Mouse (Mus musculus) left cerebral cortex, adult 8-10 months (tissue): ENCODE results near the gene D230025D16Rik. TPM values are rescaled to one million over a fixed set of nuclear protein-coding genes. Genes with fewer than 3 reads are reported as not detected.
A peak's percentile ranks its signal among the peaks of the same experiment; 100 is the strongest.
"Not testable (repeated sequence)": the region's sequence is repeated elsewhere in the genome, so short reads cannot be mapped to it uniquely, and the experiment has no call there.

ENCODE experiments used
- DNase-seq, 2 experiments: peaks; one replicate each; pipeline ENCODE4 v3.0.0; 2022; ENCODE audit warnings: low spot score in 2 of 2
- total RNA-seq, 4 experiments: library from RNA; stranded (reverse); gene quantifications; 2 replicates each; pipeline ENCODE4 v1.2.4; 2022

D230025D16Rik gene
- 10 to 100 TPM; 34.1 to 41.5 (median 38.7) TPM for total RNA-seq

GRCm38 (mm10) chr8:105224413-105225271 is at the start of gene D230025D16Rik:
TSS of gene D230025D16Rik (plus strand) at chr8:105225145.
- DNase-seq, result peak; percentile 85 to 94

GRCm38 (mm10) chr8:105175287-105175686 is 49.7 kb upstream of the D230025D16Rik start:
- not testable (repeated sequence) for DNase-seq

DNA sequence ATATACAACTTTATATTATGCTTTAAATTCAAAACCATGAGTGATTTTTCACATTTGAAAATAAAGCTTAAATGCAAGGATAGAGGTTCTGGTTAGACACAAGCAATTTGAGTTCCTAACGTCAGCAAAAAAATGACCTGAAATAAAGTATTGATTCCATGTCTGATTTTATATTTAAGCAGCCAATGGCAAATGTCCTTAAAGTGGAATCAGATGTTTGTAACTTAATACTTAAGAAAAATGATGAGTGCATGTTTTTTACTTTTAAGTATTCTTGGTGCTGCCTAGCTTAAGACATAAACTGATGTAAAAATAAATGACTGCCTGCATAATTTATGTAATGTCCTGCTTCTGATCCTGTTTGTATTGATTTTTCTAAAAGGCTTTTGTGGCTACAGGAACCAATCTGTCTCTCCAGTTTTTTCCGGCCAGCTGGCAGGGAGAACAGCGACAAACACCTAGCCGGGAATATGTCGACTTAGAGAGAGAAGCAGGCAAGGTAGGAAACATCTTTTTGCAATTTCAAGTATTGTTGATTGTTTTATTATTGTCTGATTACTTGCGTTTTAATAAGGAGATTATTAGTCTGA is 46.6 kb upstream of the D230025D16Rik start:
- no peak for DNase-seq

GRCm38 (mm10) chr8:105182201-105182600 is 42.7 kb upstream of the D230025D16Rik start:
- no peak for DNase-seq

GRCm38 (mm10) chr8:105186467-105187005 is 38.4 kb upstream of the D230025D16Rik start:
- no peak for DNase-seq

GRCm38 (mm10) chr8:105192182-105192581 is 32.8 kb upstream of the D230025D16Rik start:
- no peak for DNase-seq

DNA sequence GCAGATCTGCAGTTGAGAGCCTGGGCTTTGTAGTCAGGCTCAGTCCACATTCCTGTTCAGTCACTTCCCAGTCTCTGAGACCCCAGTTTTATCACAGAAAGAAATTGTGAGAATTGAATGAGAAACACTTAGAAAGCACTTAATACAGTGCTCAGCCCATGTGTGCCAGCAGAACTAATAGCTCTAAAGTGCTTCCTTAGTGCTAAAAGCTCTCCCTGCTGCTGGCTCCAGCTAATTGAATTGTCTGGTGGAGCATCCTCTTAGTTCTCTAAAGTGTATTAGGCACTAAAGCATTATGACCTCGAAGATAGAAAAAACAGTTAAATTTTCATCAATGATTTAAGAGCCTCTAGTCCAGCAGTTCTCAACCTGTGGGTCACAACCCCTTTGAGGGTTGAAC is 19.2 kb upstream of the D230025D16Rik start:
- no peak for DNase-seq

DNA sequence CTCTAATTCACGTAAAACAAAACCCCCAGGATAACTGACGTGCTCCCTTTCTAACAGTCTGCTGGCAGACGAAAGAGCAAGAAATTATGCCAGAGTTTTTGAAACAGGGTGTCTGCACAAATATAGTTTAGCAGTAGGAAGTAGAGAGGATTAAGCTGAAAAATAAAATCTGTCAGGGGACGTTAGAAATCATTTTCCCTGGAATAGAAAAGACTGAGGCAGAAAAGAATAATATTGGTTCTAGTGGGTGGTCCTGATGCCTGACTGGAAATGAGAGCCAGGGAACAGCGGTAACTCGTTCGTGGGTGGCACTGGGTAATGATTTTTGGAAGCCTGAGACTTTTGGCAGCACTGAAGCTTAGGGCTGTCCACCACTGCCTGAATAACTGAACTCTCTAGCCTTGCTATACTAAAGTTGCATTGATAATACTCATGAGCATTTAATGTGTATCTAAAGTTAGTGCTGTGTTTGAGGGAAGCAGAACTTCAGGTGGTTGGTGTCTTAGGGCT is 18.1 kb upstream of the D230025D16Rik start:
- DNase-seq, result no peak

- no peak for DNase-seq
Observed at GRCm38 (mm10) chr8:105207675-105208273, 17.2 kb upstream of the D230025D16Rik start.

GRCm38 (mm10) chr8:105209153-105210110 is 15.5 kb upstream of the D230025D16Rik start:
- DNase-seq, result no peak

- DNase-seq, result no peak
Observed at GRCm38 (mm10) chr8:105214104-105214503, 10.8 kb upstream of the D230025D16Rik start.

DNA sequence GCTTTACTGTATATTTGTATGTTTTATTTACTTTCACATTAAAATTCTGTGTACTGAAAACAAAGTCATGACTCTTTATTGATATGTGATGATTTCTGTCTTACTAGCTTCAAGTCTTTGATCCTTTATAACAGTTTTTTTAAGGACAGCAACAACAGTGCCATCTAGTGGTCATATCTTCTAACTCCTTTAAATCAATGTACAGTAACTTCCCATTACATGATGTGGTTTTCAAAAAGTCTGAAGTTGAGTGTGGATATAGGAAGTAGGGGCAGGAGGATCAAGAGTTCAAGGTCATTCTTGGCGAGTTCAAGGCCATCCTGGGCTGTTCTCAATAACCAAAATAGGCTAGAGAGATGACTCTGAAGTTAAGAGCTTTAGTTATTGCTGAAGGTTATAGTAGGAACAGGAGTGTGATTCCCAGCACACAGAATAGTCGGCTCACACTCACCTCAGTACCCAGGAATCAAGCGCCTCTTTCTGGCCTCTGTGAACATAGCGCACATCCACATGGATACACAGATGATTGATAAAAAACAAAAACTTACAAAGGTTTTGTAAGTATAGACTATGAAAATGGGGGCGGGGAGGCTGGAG is 6.9 kb upstream of the D230025D16Rik start:
- DNase-seq, result no peak

DNA sequence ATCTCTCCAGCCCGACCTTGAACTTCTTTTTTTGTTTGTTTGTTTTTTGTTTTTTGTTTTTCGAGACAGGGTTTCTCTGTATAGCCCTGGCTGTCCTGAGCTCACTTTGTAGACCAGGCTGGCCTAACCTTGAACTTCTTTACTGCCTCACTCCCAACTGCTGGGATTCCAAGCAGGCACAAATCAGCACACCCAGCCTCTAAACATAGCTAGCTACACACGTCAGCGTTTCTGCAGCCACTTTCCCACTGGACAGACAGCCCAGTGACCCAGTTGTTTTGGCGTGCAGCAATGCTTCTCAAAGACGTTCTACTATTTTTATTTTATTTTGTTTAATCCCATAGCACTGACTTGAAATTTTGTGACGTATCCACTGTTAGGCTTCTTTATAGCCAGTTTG is 1.1 kb upstream of the D230025D16Rik start:
- no peak for DNase-seq

DNA sequence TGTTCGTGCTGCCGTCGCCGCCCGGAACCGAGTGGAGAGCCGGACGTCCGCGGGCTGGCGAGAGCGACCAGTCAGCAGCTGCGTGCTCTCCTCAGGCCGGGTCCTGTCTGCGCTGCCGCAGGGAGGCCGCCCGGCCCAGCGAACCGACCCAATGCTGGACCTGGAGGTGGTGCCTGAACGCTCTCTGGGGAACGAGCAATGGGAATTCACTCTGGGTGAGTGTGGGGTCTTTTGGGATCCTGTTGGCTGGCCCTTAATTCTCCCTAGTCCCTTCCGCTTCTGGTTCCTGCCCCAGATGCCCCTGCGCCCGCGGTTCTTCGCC is 288 bp downstream of the D230025D16Rik start:
- no peak for DNase-seq

GRCm38 (mm10) chr8:105225917-105226316 is 972 bp downstream of the D230025D16Rik start:
- DNase-seq, result no peak

DNA sequence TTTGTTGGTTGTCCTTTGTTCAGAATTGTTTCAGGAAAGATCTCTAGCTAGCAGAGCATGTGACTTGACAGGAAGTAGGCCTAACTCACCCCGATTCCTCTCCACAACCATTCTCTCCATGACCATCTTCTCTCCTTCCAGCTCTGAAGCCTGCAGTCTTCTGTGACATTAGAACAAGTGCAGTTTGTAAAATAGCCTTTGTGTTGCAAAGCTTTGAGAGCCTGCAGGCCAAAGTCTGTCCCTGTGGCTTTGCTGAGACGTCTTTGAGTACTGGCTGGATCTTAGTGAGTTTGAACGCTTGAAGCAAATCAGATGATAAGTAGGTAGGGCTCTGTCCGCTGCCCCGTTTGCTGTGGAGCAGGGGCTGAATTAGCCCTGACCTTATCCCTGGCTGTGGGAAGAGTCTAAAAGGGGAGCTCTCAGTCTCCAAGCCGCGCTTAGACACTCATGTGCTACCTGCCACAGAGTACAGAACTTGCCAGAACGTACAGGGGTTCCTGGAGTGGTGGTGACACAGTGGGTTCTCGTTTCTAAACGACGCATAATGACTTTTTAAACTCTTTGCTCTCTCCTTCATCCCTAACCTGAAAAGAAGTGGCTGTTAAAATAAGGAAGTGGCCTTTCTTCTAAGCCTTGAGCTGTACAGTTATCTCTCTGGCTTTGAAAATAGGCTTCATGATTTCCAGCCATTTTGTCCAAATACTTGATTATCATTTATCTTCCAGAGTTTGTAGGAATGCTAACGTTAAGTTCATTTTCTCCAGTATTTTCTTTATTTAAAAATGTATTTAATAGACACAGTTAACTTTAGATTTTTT is 6.8 kb downstream of the D230025D16Rik start:
- no peak for DNase-seq

- DNase-seq, result not testable (repeated sequence)
Observed at GRCm38 (mm10) chr8:105232321-105232693, 7.4 kb downstream of the D230025D16Rik start.

DNA sequence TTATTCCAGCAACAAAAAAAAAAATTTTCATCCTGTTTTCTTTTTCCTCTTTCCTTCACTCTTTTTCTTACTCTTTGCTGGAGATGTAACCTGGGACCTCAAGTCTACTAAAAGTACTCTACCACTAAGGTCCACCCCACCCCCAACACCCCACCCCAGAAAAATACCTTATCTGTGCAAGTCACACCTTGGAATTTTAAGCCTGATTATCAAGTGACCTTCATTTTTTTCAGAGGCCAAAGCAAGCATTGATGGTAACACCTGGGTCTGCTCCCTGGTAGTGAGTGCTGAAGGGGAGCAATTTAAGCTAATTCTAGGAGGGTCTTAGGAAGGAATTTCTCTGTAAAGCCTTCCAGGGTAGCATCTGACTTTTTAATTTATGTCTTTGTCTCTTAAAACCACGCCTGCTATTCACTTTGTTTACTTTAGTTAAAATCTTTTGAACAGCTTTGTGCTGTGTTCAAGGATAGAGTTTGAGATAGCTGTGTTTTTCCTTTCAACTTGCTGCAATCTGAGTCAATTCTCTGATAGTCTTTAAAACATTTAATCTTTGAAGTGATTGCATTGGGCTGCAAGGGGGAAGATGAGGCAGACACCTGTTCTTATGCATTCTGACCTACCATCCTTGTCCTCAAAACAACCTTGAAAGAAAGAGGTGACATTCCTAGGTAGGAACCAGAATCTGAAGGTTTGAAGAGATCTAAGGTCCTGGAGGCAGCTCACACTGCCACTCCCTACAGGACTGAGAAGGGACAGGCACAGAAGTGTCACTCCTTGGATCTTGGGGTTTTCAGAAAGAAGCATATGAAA is 8.4 kb downstream of the D230025D16Rik start:
- DNase-seq, result no peak

- DNase-seq, result no peak
Observed at GRCm38 (mm10) chr8:105235206-105235605, 10.3 kb downstream of the D230025D16Rik start.
